12 mouse cellular contexts compared by ENCODE assay signal in genomic region chr14:24748497-24748862, GRCm38 (mm10).
DNase-seq lines count a peak whose midpoint lies in the region; ATAC-seq and TF ChIP-seq lines count a peak whose summit lies in the region.
"Had no signal": no experiment of that assay in that cellular context is flagged by ENCODE, and none has a peak within 500 bp of the region (broad histone marks: within the 10 kb centered on the region; RNA-seq: fewer than 3 reads in every experiment).

No protein-coding gene starts in this region.

- no peak for TF ChIP-seq POLR2A in limb, embryonic 14.5 days (IDR thresholded peaks at IDR 0.05; ENCODE audit: borderline replicate concordance, extremely low read depth, insufficient read depth, insufficient read length)

- TF ChIP-seq CTCF in stomach, postnatal 0 days (IDR thresholded peaks at IDR 0.05; ENCODE audit: low read depth): no peak

- H3K4me2 ChIP-seq in heart, embryonic 13.5 days: peak overlapping the region; percentile 11; the same call in 1 of the 2 replicates
- no peak overlapping the region for H3K4me2 ChIP-seq in lung, embryonic 16.5 days (ENCODE audit: low read depth, low read length)
- no peak overlapping the region for H3K4me2 ChIP-seq in limb, embryonic 14.5 days (replicated peaks; ENCODE audit: low read depth, low read length, severe bottlenecking)
- H3K4me2 ChIP-seq in stomach, postnatal 0 days (replicated peaks; ENCODE audit: low read depth): no peak overlapping the region
- H3K4me2 ChIP-seq: embryonic facial prominence, embryonic 13.5 days had no signal

- H3K27me3 ChIP-seq in heart, embryonic 13.5 days (replicated peaks): no peaks in the 10 kb centered on the region
- H3K27me3 ChIP-seq in lung, embryonic 16.5 days (ENCODE audit: control insufficient read depth, insufficient read depth, low read depth, low read length): no peaks in the 10 kb centered on the region
- no peaks in the 10 kb centered on the region for H3K27me3 ChIP-seq in limb, embryonic 14.5 days (ENCODE audit: control insufficient read depth, insufficient read depth, low read length)
- no peaks in the 10 kb centered on the region for H3K27me3 ChIP-seq in stomach, postnatal 0 days (ENCODE audit: control insufficient read depth, insufficient read depth, low read length)
- H3K27me3 ChIP-seq: embryonic facial prominence, embryonic 13.5 days had no signal

- H3K27ac ChIP-seq in heart, embryonic 13.5 days (replicated peaks): peak overlapping the region; percentile 89
- H3K27ac ChIP-seq in lung, embryonic 16.5 days (ENCODE audit: low read length): peak overlapping the region; percentile 90
- H3K27ac ChIP-seq in limb, embryonic 14.5 days (replicated peaks; ENCODE audit: low read depth, low read length): 0 out of 2 replicates have a peak overlapping the region, but pooled peaks have one; percentile 33
- H3K27ac ChIP-seq in stomach, postnatal 0 days (replicated peaks): peak overlapping the region; percentile 78
- H3K27ac ChIP-seq: embryonic facial prominence, embryonic 13.5 days; liver, embryonic 14.5 days had no signal

- no peaks in the 10 kb centered on the region for H3K36me3 ChIP-seq in heart, embryonic 13.5 days
- H3K36me3 ChIP-seq in lung, embryonic 16.5 days (ENCODE audit: control insufficient read depth, insufficient read depth, low read length): no peaks in the 10 kb centered on the region
- H3K36me3 ChIP-seq in limb, embryonic 14.5 days (ENCODE audit: control insufficient read depth, insufficient read depth, low read length): no peaks in the 10 kb centered on the region
- H3K36me3 ChIP-seq in stomach, postnatal 0 days (ENCODE audit: control insufficient read depth, insufficient read depth, low read length): no peaks in the 10 kb centered on the region
- H3K36me3 ChIP-seq: embryonic facial prominence, embryonic 13.5 days had no signal

- no peak overlapping the region for H3K4me3 ChIP-seq in heart, embryonic 13.5 days
- no peak overlapping the region for H3K4me3 ChIP-seq in lung, embryonic 16.5 days (ENCODE audit: low read length)
- H3K4me3 ChIP-seq in limb, embryonic 14.5 days (replicated peaks; ENCODE audit: low read length): no peak overlapping the region
- no peak overlapping the region for H3K4me3 ChIP-seq in stomach, postnatal 0 days (ENCODE audit: low read depth, low read length)
- H3K4me3 ChIP-seq: embryonic facial prominence, embryonic 13.5 days; megakaryocyte, embryonic 14.5 days had no signal

- WGBS in heart, embryonic 13.5 days: 49% methylated on average over 2 of the region's 2 CpGs
- 65% methylated on average over 2 of the region's 2 CpGs for WGBS in lung, embryonic 16.5 days
- WGBS in limb, embryonic 14.5 days: 77% methylated on average over 2 of the region's 2 CpGs
- WGBS in stomach, postnatal 0 days: 48% methylated on average over 2 of the region's 2 CpGs

- H3K4me1 ChIP-seq in heart, embryonic 13.5 days: peaks cover 65% of the 10 kb centered on the region
- peaks cover 19% of the 10 kb centered on the region for H3K4me1 ChIP-seq in lung, embryonic 16.5 days (replicated peaks; ENCODE audit: control insufficient read depth, insufficient read depth, low read length)
- peaks cover 14% of the 10 kb centered on the region for H3K4me1 ChIP-seq in limb, embryonic 14.5 days (ENCODE audit: control insufficient read depth, insufficient read depth, low read length)
- 0 out of 2 replicates have a peak, but pooled peaks cover 4% of the 10 kb centered on the region for H3K4me1 ChIP-seq in stomach, postnatal 0 days (replicated peaks; ENCODE audit: control insufficient read depth, insufficient read depth)
- H3K4me1 ChIP-seq: megakaryocyte, embryonic 14.5 days had no signal

- H3K9me3 ChIP-seq in heart, embryonic 13.5 days: no peaks in the 10 kb centered on the region
- no peaks in the 10 kb centered on the region for H3K9me3 ChIP-seq in lung, embryonic 16.5 days (ENCODE audit: control insufficient read depth, low read length)
- no peaks in the 10 kb centered on the region for H3K9me3 ChIP-seq in limb, embryonic 14.5 days (ENCODE audit: control insufficient read depth, low read length)
- no peaks in the 10 kb centered on the region for H3K9me3 ChIP-seq in stomach, postnatal 0 days (ENCODE audit: control insufficient read depth, low read length)
- H3K9me3 ChIP-seq: embryonic facial prominence, embryonic 13.5 days; megakaryocyte, embryonic 14.5 days had no signal

- no peak for DNase-seq in heart, adult 18-20 months
- DNase-seq in lung, postnatal 36 days: no peak
- DNase-seq in limb, embryonic 14.5 days (ENCODE audit: low spot score): no peak
- DNase-seq in stomach, postnatal 0 days (ENCODE audit: low spot score): no peak
- DNase-seq in frontal cortex, postnatal 10 days (ENCODE audit: low spot score in 2 of 2): no peak
- DNase-seq: cerebellum, adult 11 months had no signal

- TF ChIP-seq EP300 in stomach, postnatal 0 days (optimal IDR thresholded peaks at IDR 0.05): no peak

- H3K9ac ChIP-seq in heart, embryonic 13.5 days: no peak overlapping the region
- no peak overlapping the region for H3K9ac ChIP-seq in lung, embryonic 16.5 days (ENCODE audit: low read length)
- no peak overlapping the region for H3K9ac ChIP-seq in limb, embryonic 14.5 days (ENCODE audit: low read depth, low read length, severe bottlenecking)
- H3K9ac ChIP-seq in stomach, postnatal 0 days (ENCODE audit: low read length): no peak overlapping the region
- H3K9ac ChIP-seq: embryonic facial prominence, embryonic 13.5 days; liver, embryonic 14.5 days had no signal

- no peak for ATAC-seq in heart, embryonic 13.5 days (ENCODE audit: extremely low read depth, insufficient number of reproducible peaks, low FRiP score, low TSS enrichment)
- no peak for ATAC-seq in lung, embryonic 16.5 days (ENCODE audit: low read depth)
- ATAC-seq in limb, embryonic 14.5 days (ENCODE audit: low FRiP score, low read depth): no peak
- no peak for ATAC-seq in stomach, postnatal 0 days (ENCODE audit: low FRiP score, low TSS enrichment)
- ATAC-seq: CD4-positive, CD25-positive, alpha-beta regulatory T cell, adult 4 months had no signal

Comparison
In these comparisons a context has a peak if more than half of its experiments do, and no peak if none do; other contexts are left out.
1. H3K27ac ChIP-seq: peak in every context shown above with its lines; median percentile 90 in lung, embryonic 16.5 days; 89 in heart, embryonic 13.5 days; 78 in stomach, postnatal 0 days; 33 in limb, embryonic 14.5 days.